Mouse (Mus musculus) mesoderm, embryonic 11.5 days (tissue): ENCODE data around the gene Kntc1.

Source experiments
- DNase-seq: peaks from one replicate; pipeline ENCODE4 v3.0.0-alpha.2; 2012; ENCODE audit warnings: low read depth, low spot score

The Kntc1 gene

GRCm38 (mm10) chr5:123866457-123866856 lies 116.9 kb downstream of the Kntc1 start:
- no peak for DNase-seq

- DNase-seq: no peak
These were observed 120.1 kb downstream of the Kntc1 start for GRCm38 (mm10) chr5:123869615-123870014.
